Mouse (Mus musculus): ENCODE measurements around the gene Cubn. TPM values are rescaled to one million over a fixed set of nuclear protein-coding genes. Genes with fewer than 3 reads are reported as not detected.
A peak's percentile ranks its signal among the peaks of the same experiment; 100 is the strongest.

Gene Cubn
- polyA plus RNA-seq, 1 experiment from 2014 or later, result 0.29 TPM

- Histone ChIP-seq H3K9ac (ENCODE audit: low read depth, low read length) (no peak overlapping the region), H3K4me1 (ENCODE audit: control insufficient read depth, insufficient read depth, low read length) (no peaks in the 10 kb centered on the region), H3K9me3 (replicated peaks; ENCODE audit: control insufficient read depth, low read length) (no peaks in the 10 kb centered on the region), H3K4me2 (no peak overlapping the region), H3K4me3 (ENCODE audit: low read depth, low read length) (no peak overlapping the region), H3K27ac (ENCODE audit: low read depth, low read length) (peak overlapping the region; percentile 25; the same call in 1 of the 2 replicates), H3K27me3 (ENCODE audit: control insufficient read depth, insufficient read depth, low read length) (no peaks in the 10 kb centered on the region), H3K36me3 (ENCODE audit: control insufficient read depth, insufficient read depth, low read length) (no peaks in the 10 kb centered on the region)
- no peak for ATAC-seq (replicated peaks; ENCODE audit: insufficient number of reproducible peaks, low FRiP score, low TSS enrichment)
These were observed 83.9 kb downstream of the Cubn start for GRCm38 (mm10) chr2:13407698-13408097.

- Histone ChIP-seq H3K9ac (ENCODE audit: low read depth, low read length) (no peak overlapping the region), H3K27ac (ENCODE audit: low read depth, low read length) (peak overlapping the region; percentile 25; the same call in 1 of the 2 replicates), H3K4me3 (ENCODE audit: low read depth, low read length) (no peak overlapping the region), H3K4me1 (ENCODE audit: control insufficient read depth, insufficient read depth, low read length) (no peaks in the 10 kb centered on the region), H3K36me3 (ENCODE audit: control insufficient read depth, insufficient read depth, low read length) (no peaks in the 10 kb centered on the region), H3K9me3 (replicated peaks; ENCODE audit: control insufficient read depth, low read length) (no peaks in the 10 kb centered on the region), H3K27me3 (ENCODE audit: control insufficient read depth, insufficient read depth, low read length) (no peaks in the 10 kb centered on the region), H3K4me2 (no peak overlapping the region)
- 49% methylated on average over 5 of the region's 5 CpGs for WGBS (ENCODE audit: insufficient replicate concordance)
- no peak for ATAC-seq (replicated peaks; ENCODE audit: insufficient number of reproducible peaks, low FRiP score, low TSS enrichment)
These were observed 84.3 kb downstream of the Cubn start for GRCm38 (mm10) chr2:13407272-13407671.

DNA sequence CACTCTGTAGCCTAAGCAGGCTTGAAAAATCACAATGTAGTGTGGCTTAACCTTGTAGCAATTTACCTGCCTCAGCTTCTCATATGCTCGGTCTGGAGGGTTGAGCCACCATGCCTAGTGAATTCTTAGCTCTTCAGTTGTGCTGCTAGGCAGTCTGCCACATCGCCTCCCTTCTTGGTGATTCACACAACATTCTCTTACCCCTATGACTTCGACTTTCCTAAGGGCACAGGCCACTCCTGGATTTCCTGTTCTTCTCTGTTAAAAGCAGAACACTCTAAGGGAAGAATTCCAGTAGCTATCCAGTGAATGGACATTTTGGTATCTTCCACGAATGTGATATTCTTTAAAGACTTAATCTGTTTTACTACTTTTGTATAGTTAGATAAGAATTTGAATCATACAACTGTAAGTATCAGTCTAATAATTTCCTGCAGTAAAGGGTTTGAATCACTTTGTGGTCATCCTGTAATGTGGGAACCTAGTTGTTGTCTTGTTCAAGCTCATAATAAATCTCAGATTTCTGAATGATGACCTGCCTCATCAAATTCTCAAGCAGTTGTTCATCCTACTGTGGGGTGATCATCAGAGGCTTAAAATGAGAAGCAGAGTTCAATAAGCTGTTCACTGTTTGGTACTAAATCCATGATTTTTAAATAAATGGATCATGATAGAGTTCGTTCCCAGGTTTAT, 86.5 kb downstream of the Cubn start:
- no peak overlapping the region for H3K4me2 ChIP-seq
- 69% methylated on average over 5 of the region's 5 CpGs for WGBS (ENCODE audit: insufficient replicate concordance)
- no peak overlapping the region for H3K4me3 ChIP-seq (ENCODE audit: low read depth, low read length)
- H3K27ac ChIP-seq (ENCODE audit: low read depth, low read length), result no peak overlapping the region
- no peaks in the 10 kb centered on the region for H3K27me3 ChIP-seq (ENCODE audit: control insufficient read depth, insufficient read depth, low read length)
- no peaks in the 10 kb centered on the region for H3K4me1 ChIP-seq (ENCODE audit: control insufficient read depth, insufficient read depth, low read length)
- no peaks in the 10 kb centered on the region for H3K36me3 ChIP-seq (ENCODE audit: control insufficient read depth, insufficient read depth, low read length)
- no peak overlapping the region for H3K9ac ChIP-seq (ENCODE audit: low read depth, low read length)
- H3K9me3 ChIP-seq (replicated peaks; ENCODE audit: control insufficient read depth, low read length), result no peaks in the 10 kb centered on the region
- ATAC-seq (replicated peaks; ENCODE audit: insufficient number of reproducible peaks, low FRiP score, low TSS enrichment), result no peak

DNA sequence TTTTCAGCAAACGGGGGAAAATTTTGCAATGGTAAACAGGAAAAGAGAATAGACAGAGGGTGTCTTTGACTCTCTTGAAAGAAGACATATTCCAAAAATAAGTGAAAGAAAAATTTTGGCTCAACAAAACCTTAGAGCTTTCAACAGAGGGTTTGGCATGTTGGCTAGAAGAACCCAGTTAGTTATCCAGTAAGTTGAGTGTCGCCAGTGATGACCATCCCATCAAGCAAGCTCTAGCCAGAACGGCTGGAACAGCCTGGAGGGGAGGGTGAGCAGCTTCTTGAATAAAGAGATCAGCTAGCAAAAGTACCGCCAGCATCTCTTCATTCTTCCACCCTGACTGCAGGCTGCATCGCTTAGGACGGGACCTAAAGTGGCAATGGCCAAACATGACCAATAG, 90.8 kb downstream of the Cubn start:
- H3K4me1 ChIP-seq (ENCODE audit: control insufficient read depth, insufficient read depth, low read length), result peaks cover 9% of the 10 kb centered on the region
- H3K27ac ChIP-seq (ENCODE audit: low read depth, low read length), result no peak overlapping the region
- H3K9me3 ChIP-seq (replicated peaks; ENCODE audit: control insufficient read depth, low read length), result no peaks in the 10 kb centered on the region
- H3K27me3 ChIP-seq (ENCODE audit: control insufficient read depth, insufficient read depth, low read length), result no peaks in the 10 kb centered on the region
- H3K9ac ChIP-seq (ENCODE audit: low read depth, low read length), result no peak overlapping the region
- H3K4me2 ChIP-seq, result no peak overlapping the region
- no peak overlapping the region for H3K4me3 ChIP-seq (ENCODE audit: low read depth, low read length)
- no peak for ATAC-seq (replicated peaks; ENCODE audit: insufficient number of reproducible peaks, low FRiP score, low TSS enrichment)
- H3K36me3 ChIP-seq (ENCODE audit: control insufficient read depth, insufficient read depth, low read length), result no peaks in the 10 kb centered on the region
- 82% methylated on average over 6 of the region's 6 CpGs for WGBS (ENCODE audit: insufficient replicate concordance)

- WGBS (ENCODE audit: insufficient replicate concordance), result 68% methylated on average over 5 of the region's 5 CpGs
- Histone ChIP-seq H3K27me3 (ENCODE audit: control insufficient read depth, insufficient read depth, low read length) (no peaks in the 10 kb centered on the region), H3K4me1 (ENCODE audit: control insufficient read depth, insufficient read depth, low read length) (peaks cover 9% of the 10 kb centered on the region), H3K9ac (ENCODE audit: low read depth, low read length) (no peak overlapping the region), H3K9me3 (replicated peaks; ENCODE audit: control insufficient read depth, low read length) (no peaks in the 10 kb centered on the region), H3K4me2 (no peak overlapping the region), H3K27ac (ENCODE audit: low read depth, low read length) (0 out of 2 replicates have a peak overlapping the region, but pooled peaks have one; percentile 55), H3K36me3 (ENCODE audit: control insufficient read depth, insufficient read depth, low read length) (no peaks in the 10 kb centered on the region), H3K4me3 (ENCODE audit: low read depth, low read length) (no peak overlapping the region)
- ATAC-seq (replicated peaks; ENCODE audit: insufficient number of reproducible peaks, low FRiP score, low TSS enrichment), result no peak
These were observed 92.0 kb downstream of the Cubn start for GRCm38 (mm10) chr2:13399480-13400072.

- H3K36me3 ChIP-seq (ENCODE audit: control insufficient read depth, insufficient read depth, low read length), result no peaks in the 10 kb centered on the region
- H3K27me3 ChIP-seq (ENCODE audit: control insufficient read depth, insufficient read depth, low read length), result no peaks in the 10 kb centered on the region
- no peak overlapping the region for H3K9ac ChIP-seq (ENCODE audit: low read depth, low read length)
- 17% methylated on average over 2 of the region's 2 CpGs for WGBS (ENCODE audit: insufficient replicate concordance)
- no peaks in the 10 kb centered on the region for H3K9me3 ChIP-seq (replicated peaks; ENCODE audit: control insufficient read depth, low read length)
- H3K4me1 ChIP-seq (ENCODE audit: control insufficient read depth, insufficient read depth, low read length), result peaks cover 9% of the 10 kb centered on the region
- no peak; the same call in 1 of the 2 replicates for ATAC-seq (replicated peaks; ENCODE audit: insufficient number of reproducible peaks, low FRiP score, low TSS enrichment)
- H3K4me3 ChIP-seq (ENCODE audit: low read depth, low read length), result no peak overlapping the region
- H3K27ac ChIP-seq (ENCODE audit: low read depth, low read length), result peak overlapping the region; percentile 54; the same call in 1 of the 2 replicates
- no peak overlapping the region for H3K4me2 ChIP-seq
These were observed 92.7 kb downstream of the Cubn start for GRCm38 (mm10) chr2:13398955-13399354.

GRCm38 (mm10) chr2:13398551-13398950, 93.1 kb downstream of the Cubn start:
- no peaks in the 10 kb centered on the region for H3K27me3 ChIP-seq (ENCODE audit: control insufficient read depth, insufficient read depth, low read length)
- no peak overlapping the region for H3K4me2 ChIP-seq
- no peaks in the 10 kb centered on the region for H3K36me3 ChIP-seq (ENCODE audit: control insufficient read depth, insufficient read depth, low read length)
- WGBS (ENCODE audit: insufficient replicate concordance), result 58% methylated on average over 4 of the region's 4 CpGs
- H3K27ac ChIP-seq (ENCODE audit: low read depth, low read length), result peak overlapping the region; percentile 60
- H3K9me3 ChIP-seq (replicated peaks; ENCODE audit: control insufficient read depth, low read length), result no peaks in the 10 kb centered on the region
- H3K4me1 ChIP-seq (ENCODE audit: control insufficient read depth, insufficient read depth, low read length), result peaks cover 9% of the 10 kb centered on the region
- no peak overlapping the region for H3K9ac ChIP-seq (ENCODE audit: low read depth, low read length)
- no peak for ATAC-seq (replicated peaks; ENCODE audit: insufficient number of reproducible peaks, low FRiP score, low TSS enrichment)
- no peak overlapping the region for H3K4me3 ChIP-seq (ENCODE audit: low read depth, low read length)

DNA sequence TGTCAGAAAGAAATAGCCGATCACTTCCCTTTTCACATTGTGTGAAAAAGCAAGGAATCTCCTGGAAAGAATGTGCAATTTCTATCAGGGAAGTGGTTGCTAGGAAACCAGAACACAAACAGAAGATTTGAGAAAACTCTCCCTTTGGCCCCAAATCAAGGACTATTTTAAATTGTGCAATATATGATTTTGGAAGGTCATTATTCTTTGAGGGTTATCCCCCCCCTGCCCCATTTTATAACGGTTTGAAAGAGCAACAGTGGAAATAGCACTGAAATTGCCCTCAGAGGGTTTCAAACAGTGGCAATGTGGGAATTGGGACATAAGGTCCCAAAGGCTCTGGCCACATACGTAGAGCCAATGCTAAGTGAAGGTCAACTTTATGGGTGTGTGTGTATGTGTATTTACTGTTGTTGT, 95.5 kb downstream of the Cubn start:
- peaks cover 16% of the 10 kb centered on the region for H3K4me1 ChIP-seq (ENCODE audit: control insufficient read depth, insufficient read depth, low read length)
- no peak overlapping the region for H3K9ac ChIP-seq (ENCODE audit: low read depth, low read length)
- no peaks in the 10 kb centered on the region for H3K36me3 ChIP-seq (ENCODE audit: control insufficient read depth, insufficient read depth, low read length)
- H3K4me2 ChIP-seq, result no peak overlapping the region
- WGBS (ENCODE audit: insufficient replicate concordance), result 51% methylated on average over 3 of the region's 3 CpGs
- H3K9me3 ChIP-seq (replicated peaks; ENCODE audit: control insufficient read depth, low read length), result no peaks in the 10 kb centered on the region
- no peaks in the 10 kb centered on the region for H3K27me3 ChIP-seq (ENCODE audit: control insufficient read depth, insufficient read depth, low read length)
- ATAC-seq (replicated peaks; ENCODE audit: insufficient number of reproducible peaks, low FRiP score, low TSS enrichment), result no peak
- H3K4me3 ChIP-seq (ENCODE audit: low read depth, low read length), result no peak overlapping the region
- H3K27ac ChIP-seq (ENCODE audit: low read depth, low read length), result peak overlapping the region; percentile 50; the same call in 1 of the 2 replicates

DNA sequence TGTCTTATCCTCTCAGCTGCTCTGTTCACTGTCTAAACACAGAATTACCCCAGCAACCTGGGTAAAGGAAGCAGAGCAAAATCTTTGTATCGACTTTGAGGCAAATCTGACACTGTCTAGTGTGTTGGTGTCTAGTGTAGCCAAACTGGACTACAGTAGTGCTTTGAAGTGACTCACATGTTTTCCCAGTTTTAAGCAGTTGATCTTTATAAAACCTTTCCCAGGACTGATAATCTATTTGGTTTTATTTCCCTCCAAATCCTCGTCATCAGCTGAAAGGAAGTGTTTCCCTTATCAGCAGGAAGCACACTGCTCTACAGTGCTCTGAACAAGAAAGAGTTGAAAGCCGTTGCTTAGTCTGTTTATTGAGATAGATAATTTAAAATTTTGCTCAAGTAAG, 100.6 kb downstream of the Cubn start:
- H3K9ac ChIP-seq (ENCODE audit: low read depth, low read length), result no peak overlapping the region
- H3K27ac ChIP-seq (ENCODE audit: low read depth, low read length), result peak overlapping the region; percentile 75; the same call in 1 of the 2 replicates
- H3K4me2 ChIP-seq, result no peak overlapping the region
- 38% methylated on average over 3 of the region's 3 CpGs for WGBS (ENCODE audit: insufficient replicate concordance)
- H3K4me1 ChIP-seq (ENCODE audit: control insufficient read depth, insufficient read depth, low read length), result peaks cover 9% of the 10 kb centered on the region; the same call in 1 of the 2 replicates
- no peaks in the 10 kb centered on the region for H3K9me3 ChIP-seq (replicated peaks; ENCODE audit: control insufficient read depth, low read length)
- peak; percentile 76 for ATAC-seq (replicated peaks; ENCODE audit: insufficient number of reproducible peaks, low FRiP score, low TSS enrichment)
- H3K36me3 ChIP-seq (ENCODE audit: control insufficient read depth, insufficient read depth, low read length), result no peaks in the 10 kb centered on the region
- H3K27me3 ChIP-seq (ENCODE audit: control insufficient read depth, insufficient read depth, low read length), result no peaks in the 10 kb centered on the region
- no peak overlapping the region for H3K4me3 ChIP-seq (ENCODE audit: low read depth, low read length)

Measured in heart, embryonic 11.5 days (tissue).